Mouse (Mus musculus) forebrain, embryonic 14.5 days (tissue): ENCODE results near the gene Reps2. TPM values are rescaled to one million over a fixed set of nuclear protein-coding genes. Genes with fewer than 3 reads are reported as not detected.
A peak's percentile ranks its signal among the peaks of the same experiment; 100 is the strongest.

Experiments
- ATAC-seq: fragments of 200-750 bp; cut with Nextera tagmentation; 2 replicates; pipeline ENCODE4 v1.8.0; 2017; ENCODE audit warnings: mild to moderate bottlenecking, moderate library complexity
- DNase-seq: peaks from one replicate; pipeline ENCODE4 v3.0.0-alpha.2; 2015; ENCODE audit warnings: low spot score
- H3K27ac ChIP-seq: fragments of 300-500 bp; sonication (generic); 2 replicates; pipeline ENCODE4 v1.5.1; 2014; ENCODE audit warnings: low read depth, mild to moderate bottlenecking, control low read depth, low read length, moderate library complexity
- H3K27me3 ChIP-seq: fragments of 300-500 bp; sonication (generic); replicated peaks from 2 replicates; pipeline ENCODE4 v1.6.1; 2014; ENCODE audit warnings: low read length, control low read depth, mixed read lengths; ENCODE audit not compliant: control insufficient read depth, insufficient read depth
- H3K36me3 ChIP-seq: fragments of 300-500 bp; sonication (generic); 2 replicates; pipeline ENCODE4 v1.6.1; 2014; ENCODE audit warnings: low read length, control low read depth; ENCODE audit not compliant: control insufficient read depth, insufficient read depth
- H3K4me1 ChIP-seq: fragments of 300-500 bp; sonication (generic); 2 replicates; pipeline ENCODE4 v1.6.1; 2014; ENCODE audit warnings: antibody characterized with exemption, low read length, control low read depth; ENCODE audit not compliant: control insufficient read depth, insufficient read depth
- H3K4me2 ChIP-seq: fragments of 300-500 bp; sonication (generic); 2 replicates; pipeline ENCODE4 v1.6.1; 2014; ENCODE audit warnings: mild to moderate bottlenecking, control low read depth, low read length
- H3K4me3 ChIP-seq: fragments of 300-500 bp; sonication (generic); 2 replicates; pipeline ENCODE4 v1.5.1; 2014; ENCODE audit warnings: low read depth, low read length, control low read depth
- H3K9ac ChIP-seq: fragments of 300-500 bp; sonication (generic); 2 replicates; pipeline ENCODE4 v1.6.1; 2014; ENCODE audit warnings: mild to moderate bottlenecking, low read length, control low read depth, moderate library complexity
- H3K9me3 ChIP-seq: fragments of 300-500 bp; sonication (generic); replicated peaks from 2 replicates; pipeline ENCODE4 v1.6.1; 2016; ENCODE audit warnings: low read length, control low read depth, mixed read lengths; ENCODE audit not compliant: control insufficient read depth
- WGBS: fragments of 180-500 bp; shearing (Covaris S2); extraction: QIAGEN DNeasy Blood & Tissue Kit; methylation state at CpG from one replicate; pipeline ENCODE4 v1.1.7; 2014; 5-methylcytosine and 5-hydroxymethylcytosine counted together
- polyA plus RNA-seq: library from polyadenylated mRNA; unstranded; fragments of >200 nt; fragmentation: Nextera tagmentation; extraction: Ambion mirVana; gene quantifications from 2 replicates; pipeline ENCODE4 v1.2.1, GENCODE M21; 2014

Reps2 gene
- polyA plus RNA-seq, 1 experiment from 2014 or later: 2.2 TPM

- Histone ChIP-seq H3K4me2 (no peak overlapping the region), H3K9ac (no peak overlapping the region), H3K36me3 (no peaks in the 10 kb centered on the region), H3K4me1 (no peaks in the 10 kb centered on the region), H3K9me3 (no peaks in the 10 kb centered on the region), H3K27me3 (no peaks in the 10 kb centered on the region), H3K27ac (no peak overlapping the region), H3K4me3 (no peak overlapping the region)
- DNase-seq (no peak), ATAC-seq (no peak)
Measured at GRCm38 (mm10) chrX:162651125-162651524, 7.7 kb upstream of the Reps2 start.

- Histone ChIP-seq H3K36me3 (no peaks in the 10 kb centered on the region), H3K27me3 (no peaks in the 10 kb centered on the region), H3K4me2 (peak overlapping the region; percentile 66), H3K4me3 (peak overlapping the region; percentile 52), H3K27ac (no peak overlapping the region), H3K9ac (no peak overlapping the region), H3K9me3 (no peaks in the 10 kb centered on the region), H3K4me1 (no peaks in the 10 kb centered on the region)
- DNase-seq: no peak
- 40% methylated on average over 4 of the region's 4 CpGs for WGBS
- no peak; the same call in 1 of the 2 replicates for ATAC-seq
Measured at GRCm38 (mm10) chrX:162643789-162644092, 292 bp upstream of the Reps2 start.

- H3K9me3 ChIP-seq: no peaks in the 10 kb centered on the region
- 63% methylated on average over 11 of the region's 11 CpGs for WGBS
- peak; percentile 45 for ATAC-seq
- H3K4me2 ChIP-seq: peak overlapping the region; percentile 66
- peak overlapping the region; percentile 68; the same call in 1 of the 2 replicates for H3K9ac ChIP-seq
- peak overlapping the region; percentile 52 for H3K4me3 ChIP-seq
- no peaks in the 10 kb centered on the region for H3K27me3 ChIP-seq
- H3K4me1 ChIP-seq: no peaks in the 10 kb centered on the region
- DNase-seq: peak; percentile 7
- no peaks in the 10 kb centered on the region for H3K36me3 ChIP-seq
- H3K27ac ChIP-seq: no peak overlapping the region
Measured at GRCm38 (mm10) chrX:162642402-162643090, 903 bp downstream of the Reps2 start.

- Histone ChIP-seq H3K36me3 (no peaks in the 10 kb centered on the region), H3K27me3 (no peaks in the 10 kb centered on the region), H3K4me2 (peak overlapping the region; percentile 66; the same call in 1 of the 2 replicates), H3K9me3 (no peaks in the 10 kb centered on the region), H3K4me1 (no peaks in the 10 kb centered on the region), H3K27ac (no peak overlapping the region), H3K4me3 (no peak overlapping the region), H3K9ac (no peak overlapping the region)
- 79% methylated on average over 4 of the region's 4 CpGs for WGBS
- ATAC-seq (no peak), DNase-seq (no peak)
Measured at GRCm38 (mm10) chrX:162641764-162642163, 1.7 kb downstream of the Reps2 start.

DNA sequence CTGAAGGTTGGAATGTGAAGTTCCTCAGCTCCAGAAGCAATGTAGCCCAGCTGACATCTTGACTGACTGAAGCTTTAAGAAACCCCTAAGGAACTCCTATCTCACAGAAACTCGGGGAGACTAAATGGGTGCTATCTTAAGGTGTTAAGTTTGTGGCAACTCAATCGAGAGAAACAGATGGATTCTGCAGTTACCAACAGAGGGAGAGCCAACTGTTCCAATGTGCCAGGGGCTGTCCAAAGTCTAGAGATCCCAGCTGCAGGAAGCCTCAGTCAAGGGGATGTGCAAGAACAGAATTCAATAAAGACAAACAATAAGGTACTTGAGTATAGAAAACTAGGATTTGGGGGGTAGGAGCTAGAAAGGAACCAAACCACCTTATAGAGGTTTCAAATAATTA, 8.3 kb downstream of the Reps2 start:
- DNase-seq (no peak), ATAC-seq (no peak)
- no peak overlapping the region for H3K4me2 ChIP-seq
- no peak overlapping the region for H3K9ac ChIP-seq
- H3K27ac ChIP-seq: no peak overlapping the region
- no peaks in the 10 kb centered on the region for H3K36me3 ChIP-seq
- H3K4me1 ChIP-seq: no peaks in the 10 kb centered on the region
- no peak overlapping the region for H3K4me3 ChIP-seq
- H3K9me3 ChIP-seq: no peaks in the 10 kb centered on the region
- 68% methylated on average over 2 of the region's 2 CpGs for WGBS
- H3K27me3 ChIP-seq: no peaks in the 10 kb centered on the region

DNA sequence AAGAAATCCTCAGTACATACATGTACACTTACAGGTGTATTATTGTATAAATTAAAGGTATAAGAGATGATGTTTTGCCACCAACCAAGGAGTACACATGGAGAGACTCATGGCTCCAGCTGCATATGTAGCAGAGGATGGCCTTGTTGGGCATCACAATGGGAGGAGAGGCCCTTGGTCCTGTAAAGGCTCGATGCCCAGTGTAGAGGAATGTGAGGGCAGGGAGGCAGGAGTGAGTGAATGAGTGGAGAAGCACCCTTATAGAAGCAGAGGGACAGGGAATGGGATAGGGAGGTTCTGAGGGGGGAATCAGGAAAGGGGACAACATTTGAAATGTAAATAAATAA, 21.4 kb downstream of the Reps2 start:
- ATAC-seq (no peak), DNase-seq (no peak)
- H3K27ac ChIP-seq: peak overlapping the region; percentile 33; the same call in 1 of the 2 replicates
- H3K36me3 ChIP-seq: no peaks in the 10 kb centered on the region
- WGBS: 38% methylated on average over 1 of the region's 1 CpGs
- no peaks in the 10 kb centered on the region for H3K9me3 ChIP-seq
- H3K9ac ChIP-seq: no peak overlapping the region
- no peaks in the 10 kb centered on the region for H3K27me3 ChIP-seq
- no peaks in the 10 kb centered on the region for H3K4me1 ChIP-seq
- H3K4me2 ChIP-seq: no peak overlapping the region
- no peak overlapping the region for H3K4me3 ChIP-seq

- Histone ChIP-seq H3K4me2 (no peak overlapping the region), H3K9me3 (no peaks in the 10 kb centered on the region), H3K36me3 (no peaks in the 10 kb centered on the region), H3K4me1 (no peaks in the 10 kb centered on the region), H3K27ac (peak overlapping the region; percentile 41; the same call in 1 of the 2 replicates), H3K27me3 (no peaks in the 10 kb centered on the region), H3K4me3 (no peak overlapping the region), H3K9ac (no peak overlapping the region)
- 73% methylated on average over 5 of the region's 5 CpGs for whole genome bisulfite sequencing
- DNase-seq: peak; percentile 66
- ATAC-seq: peak; percentile 84
Measured at GRCm38 (mm10) chrX:162621194-162622090, 22.0 kb downstream of the Reps2 start.

- WGBS: 84% methylated on average over 2 of the region's 2 CpGs
- Histone ChIP-seq H3K9me3 (no peaks in the 10 kb centered on the region), H3K27me3 (no peaks in the 10 kb centered on the region), H3K4me3 (no peak overlapping the region), H3K9ac (no peak overlapping the region), H3K4me2 (no peak overlapping the region), H3K36me3 (no peaks in the 10 kb centered on the region), H3K4me1 (no peaks in the 10 kb centered on the region), H3K27ac (no peak overlapping the region)
- DNase-seq (no peak), ATAC-seq (no peak)
Measured at GRCm38 (mm10) chrX:162619705-162620104, 23.7 kb downstream of the Reps2 start.

DNA sequence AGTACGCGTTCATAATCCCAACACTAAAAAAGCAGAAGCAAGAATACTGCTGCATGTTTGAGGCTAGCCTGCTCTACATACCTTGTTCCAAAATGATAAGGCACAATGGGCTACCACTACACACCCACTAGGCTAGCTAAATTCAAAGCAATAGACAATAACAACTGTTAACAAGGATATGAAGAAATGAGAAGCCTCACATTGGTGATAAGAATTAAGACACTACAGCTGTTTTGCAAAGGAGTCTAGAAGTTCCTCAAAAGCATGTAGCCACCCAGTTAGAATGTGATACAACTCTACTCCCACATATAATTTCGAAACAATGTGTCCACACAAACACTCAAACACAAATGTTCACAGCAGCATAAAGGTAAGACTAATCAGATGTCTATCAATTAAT, 24.9 kb downstream of the Reps2 start:
- 83% methylated on average over 3 of the region's 3 CpGs for WGBS

More for the DNA sequence above, 24.9 kb downstream of the Reps2 start:
- H3K4me3 ChIP-seq: no peak overlapping the region
- no peak for ATAC-seq
- H3K9ac ChIP-seq: no peak overlapping the region
- no peak overlapping the region for H3K27ac ChIP-seq
- no peaks in the 10 kb centered on the region for H3K4me1 ChIP-seq
- no peak overlapping the region for H3K4me2 ChIP-seq
- H3K36me3 ChIP-seq: no peaks in the 10 kb centered on the region
- no peak for DNase-seq
- H3K9me3 ChIP-seq: no peaks in the 10 kb centered on the region
- no peaks in the 10 kb centered on the region for H3K27me3 ChIP-seq
